Mouse (Mus musculus): ENCODE data around the gene Foxj3.

GRCm38 (mm10) chr4:119590027-119590426, 53.2 kb downstream of the Foxj3 start:
- no peak for TF ChIP-seq GATA1 (IDR thresholded peaks at IDR 0.05; ENCODE audit: low read length)
- TF ChIP-seq TAL1 (IDR thresholded peaks at IDR 0.05; ENCODE audit: low read length), result no peak

Data from erythroblast, embryonic 14.5 days (primary cell).